Mouse (Mus musculus): ENCODE measurements around the gene Supt3.

- TF ChIP-seq FLI1 (IDR thresholded peaks at IDR 0.05; ENCODE audit: low read length) (no peak), GATA1 (IDR thresholded peaks at IDR 0.05; ENCODE audit: borderline replicate concordance, low read length) (no peak)
These were observed 346.9 kb downstream of the Supt3 start for GRCm38 (mm10) chr17:45123856-45124255.
